ENCODE assay signal across 8 mouse cellular contexts in the genomic region with DNA sequence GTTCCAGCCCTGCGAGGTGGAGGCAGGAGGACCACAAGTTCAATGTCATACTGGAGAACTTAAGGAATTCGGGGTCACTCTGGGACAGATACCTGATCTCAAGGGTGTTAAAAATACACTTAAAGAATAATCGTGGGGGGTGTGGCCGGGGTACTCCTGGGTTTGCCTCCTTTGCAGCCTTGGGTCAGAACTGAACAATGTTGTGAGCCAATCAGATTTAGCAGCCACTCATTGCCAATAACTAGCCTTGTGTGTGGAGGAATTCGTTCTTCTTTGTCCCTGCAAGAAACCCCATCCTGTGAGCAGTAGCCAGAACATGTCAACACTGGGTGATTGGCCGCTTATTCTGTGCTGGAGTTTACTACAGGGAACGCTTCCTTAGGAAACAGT. TPM values are rescaled to one million over a fixed set of nuclear protein-coding genes. Genes with fewer than 3 reads are reported as not detected.
DNase-seq lines count a peak whose midpoint lies in the region; ATAC-seq and TF ChIP-seq lines count a peak whose summit lies in the region.

No protein-coding gene starts in this region.

- no peaks in the 10 kb centered on the region for H3K4me1 ChIP-seq in neural tube, embryonic 11.5 days (ENCODE audit: control insufficient read depth, insufficient read depth, low read length)
- H3K4me1 ChIP-seq in intestine, embryonic 14.5 days (replicated peaks; ENCODE audit: control insufficient read depth, insufficient read depth, low read length): peaks cover 6% of the 10 kb centered on the region; the same call in 1 of the 2 replicates

- H3K4me2 ChIP-seq in neural tube, embryonic 11.5 days (ENCODE audit: low read depth): peak overlapping the region; percentile 69
- peak overlapping the region; percentile 60 for H3K4me2 ChIP-seq in intestine, embryonic 14.5 days (ENCODE audit: low read length)
- peak overlapping the region; percentile 91 for H3K4me2 ChIP-seq in myocyte (ENCODE audit: low read depth)

- no peak for DNase-seq in cerebellum, postnatal 14 days
- no peak for DNase-seq in neural tube, embryonic 11.5 days (ENCODE audit: low spot score)
- DNase-seq in neural tube, embryonic 10.5 days (ENCODE audit: extremely low spot score, low spot score): no peak
- no peak for DNase-seq in intestine, embryonic 14.5 days (ENCODE audit: low spot score)
- DNase-seq in ovary, postnatal 36 days (ENCODE audit: low spot score): no peak
- DNase-seq in yolk sac, embryonic 10.5 days (ENCODE audit: low spot score): no peak

- peak overlapping the region; percentile 73 for H3K4me3 ChIP-seq in neural tube, embryonic 11.5 days (ENCODE audit: low read depth, low read length)
- H3K4me3 ChIP-seq in intestine, embryonic 14.5 days (ENCODE audit: low read depth, low read length): peak overlapping the region; percentile 69
- peak overlapping the region; percentile 95 for H3K4me3 ChIP-seq in myocyte

- no peaks in the 10 kb centered on the region for H3K27me3 ChIP-seq in neural tube, embryonic 11.5 days (ENCODE audit: control insufficient read depth, insufficient read depth, low read length)
- H3K27me3 ChIP-seq in intestine, embryonic 14.5 days (replicated peaks; ENCODE audit: control insufficient read depth, insufficient read depth, low read length): no peaks in the 10 kb centered on the region
- no peaks in the 10 kb centered on the region for H3K27me3 ChIP-seq in myocyte (ENCODE audit: control insufficient read depth, insufficient read depth, insufficient read length)

- WGBS in neural tube, embryonic 11.5 days: 3% methylated on average over 7 of the region's 7 CpGs
- whole genome bisulfite sequencing in intestine, embryonic 14.5 days: 2% methylated on average over 7 of the region's 7 CpGs

- no peaks in the 10 kb centered on the region for H3K36me3 ChIP-seq in neural tube, embryonic 11.5 days (ENCODE audit: control insufficient read depth, insufficient read depth, low read length)
- 0 out of 2 replicates have a peak, but pooled peaks cover 2% of the 10 kb centered on the region for H3K36me3 ChIP-seq in intestine, embryonic 14.5 days (ENCODE audit: control insufficient read depth, insufficient read depth, low read length)
- peaks cover 5% of the 10 kb centered on the region for H3K36me3 ChIP-seq in myocyte (ENCODE audit: control insufficient read depth, insufficient read depth)

- no peaks in the 10 kb centered on the region for H3K9me3 ChIP-seq in neural tube, embryonic 11.5 days (ENCODE audit: control insufficient read depth, low read length)
- no peaks in the 10 kb centered on the region for H3K9me3 ChIP-seq in intestine, embryonic 14.5 days (ENCODE audit: control insufficient read depth, low read length)

- peak; percentile 38 for ATAC-seq in cerebellum, adult (ENCODE audit: insufficient number of reproducible peaks, low FRiP score, low TSS enrichment)
- no peak; the same call in 1 of the 2 replicates for ATAC-seq in neural tube, embryonic 11.5 days (ENCODE audit: insufficient read depth, low FRiP score, low TSS enrichment)
- no peak for ATAC-seq in intestine, embryonic 14.5 days (replicated peaks; ENCODE audit: low FRiP score, low TSS enrichment, low read depth)

- H3K9ac ChIP-seq in neural tube, embryonic 11.5 days (ENCODE audit: low read length): peak overlapping the region; percentile 59
- H3K9ac ChIP-seq in intestine, embryonic 14.5 days (ENCODE audit: low read length): peak overlapping the region; percentile 70

- peak overlapping the region; percentile 98 for H3ac ChIP-seq in myocyte (ENCODE audit: control insufficient read depth, insufficient read length)

- H3K79me2 ChIP-seq in myocyte (ENCODE audit: control insufficient read depth, insufficient read depth): peaks cover 16% of the 10 kb centered on the region

- TF ChIP-seq POLR2A in myocyte (IDR thresholded peaks at IDR 0.05; ENCODE audit: insufficient read length, low read depth): no peak

- no peak overlapping the region for H3K27ac ChIP-seq in neural tube, embryonic 11.5 days (ENCODE audit: low read depth, low read length)
- H3K27ac ChIP-seq in intestine, embryonic 14.5 days (ENCODE audit: low read depth): peak overlapping the region; percentile 12; the same call in 1 of the 2 replicates

TF ChIP-seq in myocyte, 11 proteins besides CTCF, POLR2A, EP300 and RAD21:
- TF ChIP-seq USF1 (IDR thresholded peaks at IDR 0.05; ENCODE audit: low read depth): no peak
- no peak for TF ChIP-seq REST (IDR thresholded peaks at IDR 0.05; ENCODE audit: insufficient read depth, insufficient read length)
- TF ChIP-seq TCF3 (IDR thresholded peaks at IDR 0.05; ENCODE audit: insufficient read length, low read depth): no peak
- no peak for TF ChIP-seq SRF (IDR thresholded peaks at IDR 0.05; ENCODE audit: control insufficient read depth, insufficient read length, low read depth)
- TF ChIP-seq MYOG (IDR thresholded peaks at IDR 0.05; ENCODE audit: control insufficient read depth in 1 of 3, insufficient read depth in 1 of 3, insufficient read length in 2 of 3, low read depth in 2 of 3): no peak
- no peak for TF ChIP-seq CEBPB (IDR thresholded peaks at IDR 0.05; ENCODE audit: insufficient read depth, poor library complexity, severe bottlenecking)
- TF ChIP-seq MAX (IDR thresholded peaks at IDR 0.05; ENCODE audit: low read depth): no peak
- TF ChIP-seq POLR2AphosphoS2 (IDR thresholded peaks at IDR 0.05; ENCODE audit: insufficient read length, low read depth): no peak
- TF ChIP-seq TCF12 (IDR thresholded peaks at IDR 0.05; ENCODE audit: insufficient read depth, poor library complexity, severe bottlenecking): no peak
- no peak for TF ChIP-seq MYOD1 (IDR thresholded peaks at IDR 0.05; ENCODE audit: control insufficient read depth in 1 of 3, insufficient read length in 2 of 3, low read depth in 2 of 3)
- no peak for TF ChIP-seq E2F4 (IDR thresholded peaks at IDR 0.05; ENCODE audit: insufficient read depth)

RNA-seq across cellular contexts. Expression of a gene that starts 3.0 kb away (rescaled TPM):
- 14.3 and 15.6 TPM in 2 replicates for polyA plus RNA-seq in neural tube, embryonic 11.5 days (2014; fragmentation: Nextera tagmentation; extraction: Ambion mirVana)
- polyA plus RNA-seq in intestine, embryonic 14.5 days (2014; fragmentation: Nextera tagmentation; extraction: Ambion mirVana): 27.3 and 28.2 TPM in 2 replicates
- 27.7 TPM for polyA plus RNA-seq in myocyte (2012; fragmentation: generic; extraction: Trizol)

RNA-seq across cellular contexts. Expression of a gene that starts 58.5 kb away (rescaled TPM):
- polyA plus RNA-seq in neural tube, embryonic 11.5 days (2014; fragmentation: Nextera tagmentation; extraction: Ambion mirVana): 1.0 TPM in 2 replicates
- 0.75 and 1.5 TPM in 2 replicates for polyA plus RNA-seq in intestine, embryonic 14.5 days (2014; fragmentation: Nextera tagmentation; extraction: Ambion mirVana)
- polyA plus RNA-seq in myocyte (2012; fragmentation: generic; extraction: Trizol): not detected
